Mouse (Mus musculus): ENCODE measurements around the gene Mef2d.

- TF ChIP-seq CTCF (IDR thresholded peaks at IDR 0.05; ENCODE audit: extremely low read depth, insufficient read length, insufficient replicate concordance, low read depth, low read length) (no peak), POLR2A (IDR thresholded peaks at IDR 0.05; ENCODE audit: low read depth, low read length) (no peak)
These were observed 14.1 kb upstream of the Mef2d start for GRCm38 (mm10) chr3:88128056-88128455.
